8 mouse cellular contexts compared by ENCODE assay signal in the genomic region with DNA sequence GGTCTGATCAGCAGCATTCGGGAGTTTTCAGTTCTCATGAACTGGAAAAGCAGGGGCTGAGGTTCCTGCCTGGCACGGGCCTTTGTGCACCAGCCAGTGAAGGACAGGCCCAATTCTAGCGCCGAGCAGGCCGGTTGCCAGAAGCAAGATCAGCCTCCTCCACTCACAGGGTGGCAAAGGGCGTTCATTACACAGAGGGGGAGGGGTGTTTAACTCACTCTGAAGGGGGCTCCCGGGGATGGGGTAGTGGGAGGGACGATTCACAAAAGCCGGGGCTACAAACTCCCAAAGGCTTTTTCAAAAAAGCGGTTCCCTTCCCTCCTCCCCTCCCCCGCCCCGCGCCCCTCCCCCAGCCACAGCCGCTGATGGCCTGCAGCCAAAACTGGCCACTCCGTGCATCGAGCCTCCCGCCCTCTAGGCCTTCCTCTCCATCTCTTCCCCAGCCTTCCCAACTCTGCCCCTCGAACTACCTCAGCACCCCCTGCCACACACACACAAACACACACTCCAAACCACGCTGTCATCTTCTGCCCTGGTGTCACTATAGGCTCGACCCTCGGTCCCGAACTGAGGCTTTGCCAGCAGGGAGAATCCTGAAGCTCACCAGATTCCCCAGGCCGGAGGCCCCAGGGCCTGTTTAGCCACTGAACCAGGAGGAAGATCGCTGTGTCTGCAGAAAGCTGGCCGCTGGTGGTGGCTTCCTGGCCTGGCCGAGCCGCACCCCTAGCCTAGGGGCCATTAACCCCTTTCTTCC. TPM values are rescaled to one million over a fixed set of nuclear protein-coding genes. Genes with fewer than 3 reads are reported as not detected.
DNase-seq lines count a peak whose midpoint lies in the region; ATAC-seq lines count a peak whose summit lies in the region.

No protein-coding gene starts in this region.

- H3K9me3 ChIP-seq in stomach, embryonic 15.5 days = no peaks in the 10 kb centered on the region

- H3K4me3 ChIP-seq in stomach, embryonic 15.5 days (replicated peaks) = peak overlapping the region; percentile 8; the same call in 1 of the 2 replicates

- DNase-seq in left cerebral cortex, adult 8-10 months (ENCODE audit: low spot score in 2 of 2) = peak; percentile 10 to 37
- DNase-seq in left cerebral cortex, adult 11 months (ENCODE audit: low spot score) = no peak
- DNase-seq in embryo, embryonic 9.5 days (ENCODE audit: extremely low spot score) = peak; percentile 44
- peak; percentile 80 for DNase-seq in heart, postnatal 4 days
- DNase-seq in layer of hippocampus, adult 9-11 months = peak; percentile 62
- peak; percentile 60 for DNase-seq in lung, postnatal 14 days
- no peak for DNase-seq in B cell, adult 2 months

- H3K9ac ChIP-seq in stomach, embryonic 15.5 days = no peak overlapping the region

- peak overlapping the region; percentile 74 for H3K27ac ChIP-seq in stomach, embryonic 15.5 days

- peaks cover 56% of the 10 kb centered on the region for H3K4me1 ChIP-seq in stomach, embryonic 15.5 days

- WGBS in stomach, embryonic 15.5 days = 11% methylated on average over 25 of the region's 27 CpGs

- ATAC-seq in stomach, embryonic 15.5 days (ENCODE audit: insufficient read depth, low FRiP score, low read depth) = peak; percentile 37

- H3K36me3 ChIP-seq in stomach, embryonic 15.5 days = peaks cover 24% of the 10 kb centered on the region

- peak overlapping the region; percentile 39 for H3K4me2 ChIP-seq in stomach, embryonic 15.5 days

- H3K27me3 ChIP-seq in stomach, embryonic 15.5 days (replicated peaks) = 0 out of 2 replicates have a peak, but pooled peaks cover 7% of the 10 kb centered on the region

RNA-seq across cellular contexts. Expression of gene Cbx4, which starts 7.2 kb away (rescaled TPM):
- 10 to 100 TPM; 48.9 to 54.2 (median 50.0) TPM for total RNA-seq in left cerebral cortex, adult 8-10 months (2022)
- 10 to 100 TPM; 30.5 to 34.9 TPM for total RNA-seq in heart, postnatal 4 days (2021)
- polyA plus RNA-seq in stomach, embryonic 15.5 days (2015; fragmentation: Nextera tagmentation; extraction: Ambion mirVana) = 10.2 and 10.3 TPM in 2 replicates

RNA-seq across cellular contexts. Expression of gene Cbx8, which starts 38.1 kb away (rescaled TPM):
- total RNA-seq in left cerebral cortex, adult 8-10 months (2022) = 10 to 100 TPM in 2 of 4 experiments, 1 to 10 TPM in 2; 7.1 to 16.7 (median 11.1) TPM
- total RNA-seq in heart, postnatal 4 days (2021) = 1 to 10 TPM; 5.6 to 5.7 TPM
- polyA plus RNA-seq in stomach, embryonic 15.5 days (2015; fragmentation: Nextera tagmentation; extraction: Ambion mirVana) = 6.9 and 7.2 TPM in 2 replicates

RNA-seq across cellular contexts. Expression of gene Cbx2, which starts 56.1 kb away (rescaled TPM):
- 1 to 10 TPM; 2.2 to 3.3 (median 2.6) TPM for total RNA-seq in left cerebral cortex, adult 8-10 months (2022)
- total RNA-seq in heart, postnatal 4 days (2021) = 1 to 10 TPM; 7.6 to 7.8 TPM
- 21.3 and 24.8 TPM in 2 replicates for polyA plus RNA-seq in stomach, embryonic 15.5 days (2015; fragmentation: Nextera tagmentation; extraction: Ambion mirVana)

Comparison
In these comparisons a context has a peak if more than half of its experiments do, and no peak if none do; other contexts are left out.
1. DNase-seq: peak in left cerebral cortex, adult 8-10 months (2 of 2), embryo, embryonic 9.5 days (single experiment), heart, postnatal 4 days (single experiment), layer of hippocampus, adult 9-11 months (single experiment) and lung, postnatal 14 days (single experiment); none in left cerebral cortex, adult 11 months (single experiment) and B cell, adult 2 months (0 of 2).